In the genomic region with DNA sequence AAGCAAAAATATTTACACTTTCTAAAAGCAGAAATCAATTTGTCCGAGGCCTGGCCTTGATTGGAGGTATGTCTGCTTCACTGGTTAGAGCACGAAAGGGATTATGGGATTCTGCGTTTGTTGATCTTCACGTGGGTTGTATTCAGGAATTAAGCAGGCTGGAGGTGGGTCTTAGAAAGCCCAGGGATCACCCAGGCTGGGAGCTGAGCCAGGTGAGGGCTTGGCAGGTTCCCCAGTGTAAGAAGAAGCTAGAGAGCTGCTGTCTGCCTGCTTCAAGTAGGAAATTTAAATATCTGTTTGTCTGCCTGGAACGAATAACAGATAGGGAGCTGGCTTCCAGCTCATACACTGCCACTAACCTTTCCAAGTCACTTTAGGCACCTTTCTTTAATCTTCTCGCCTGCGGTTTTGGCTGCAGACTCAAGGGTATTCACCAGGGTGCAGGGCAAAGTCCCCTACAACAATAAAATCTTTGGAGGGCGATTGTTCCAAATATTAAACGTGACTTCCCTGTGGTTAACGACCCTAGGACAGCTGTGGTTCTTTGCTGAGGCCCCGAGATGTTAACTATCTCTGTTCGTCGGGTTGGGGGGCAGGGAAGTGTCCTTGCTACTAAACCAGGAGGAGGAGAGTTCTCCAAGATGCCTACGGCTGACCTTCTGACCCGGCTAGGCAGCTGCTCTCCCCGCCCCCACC, we compare ENCODE assay signal across 8 mouse cellular contexts.
DNase-seq lines count a peak whose midpoint lies in the region; ATAC-seq and TF ChIP-seq lines count a peak whose summit lies in the region.

No protein-coding gene starts in this region.

- 0 out of 2 replicates have a peak overlapping the region, but pooled peaks have one; percentile 34 for H3K27ac ChIP-seq in embryonic facial prominence, embryonic 15.5 days (replicated peaks)
- peak overlapping the region; percentile 67 for H3K27ac ChIP-seq in heart, postnatal 0 days (ENCODE audit: low read depth)

- H3K9me3 ChIP-seq in embryonic facial prominence, embryonic 15.5 days (replicated peaks): no peaks in the 10 kb centered on the region
- no peaks in the 10 kb centered on the region for H3K9me3 ChIP-seq in heart, postnatal 0 days (replicated peaks; ENCODE audit: control insufficient read depth, low read length)

- H3K36me3 ChIP-seq in embryonic facial prominence, embryonic 15.5 days: no peaks in the 10 kb centered on the region
- no peaks in the 10 kb centered on the region for H3K36me3 ChIP-seq in heart, postnatal 0 days (replicated peaks; ENCODE audit: control insufficient read depth, insufficient read depth, low read length)

- no peak for ATAC-seq in embryonic facial prominence, embryonic 15.5 days (ENCODE audit: insufficient number of reproducible peaks, low FRiP score, low TSS enrichment, low read depth)
- no peak for ATAC-seq in heart, postnatal 0 days (ENCODE audit: insufficient read depth, low read depth)

- no peak for TF ChIP-seq EP300 in heart, postnatal 0 days (IDR thresholded peaks at IDR 0.05; ENCODE audit: low read depth)

- H3K4me2 ChIP-seq in embryonic facial prominence, embryonic 15.5 days (replicated peaks): peak overlapping the region; percentile 46
- peak overlapping the region; percentile 69 for H3K4me2 ChIP-seq in heart, postnatal 0 days (ENCODE audit: low read depth, low read length)

- no peak overlapping the region for H3K4me3 ChIP-seq in embryonic facial prominence, embryonic 15.5 days (replicated peaks)
- peak overlapping the region; percentile 1; the same call in 1 of the 2 replicates for H3K4me3 ChIP-seq in heart, postnatal 0 days (ENCODE audit: low read depth, low read length)

- H3K9ac ChIP-seq in embryonic facial prominence, embryonic 15.5 days: no peak overlapping the region
- no peak overlapping the region for H3K9ac ChIP-seq in heart, postnatal 0 days (replicated peaks; ENCODE audit: low read depth, low read length)

- H3K27me3 ChIP-seq in embryonic facial prominence, embryonic 15.5 days: no peaks in the 10 kb centered on the region
- H3K27me3 ChIP-seq in heart, postnatal 0 days (ENCODE audit: control insufficient read depth, insufficient read depth, low read length): no peaks in the 10 kb centered on the region

- peaks cover 22% of the 10 kb centered on the region for H3K4me1 ChIP-seq in embryonic facial prominence, embryonic 15.5 days
- peaks cover 14% of the 10 kb centered on the region; the same call in 1 of the 2 replicates for H3K4me1 ChIP-seq in heart, postnatal 0 days (ENCODE audit: control insufficient read depth, insufficient read depth)

- peak; percentile 59 for DNase-seq in R1 (ENCODE audit: low read depth, low spot score)
- no peak for DNase-seq in heart, postnatal 0 days (ENCODE audit: low spot score)
- DNase-seq in kidney, postnatal 14 days: peak; percentile 86
- DNase-seq in lung, postnatal 25 days (ENCODE audit: low spot score): peak; percentile 16
- DNase-seq in testis, postnatal 10 days (ENCODE audit: low spot score): peak; percentile 62
- DNase-seq in MN1 (ENCODE audit: low spot score): no peak
- no peak for DNase-seq in thymus, postnatal 25 days

- no peak for TF ChIP-seq CTCF in heart, postnatal 0 days (IDR thresholded peaks at IDR 0.05; ENCODE audit: low read depth)

- WGBS in embryonic facial prominence, embryonic 15.5 days: 7% methylated on average over 16 of the region's 16 CpGs
- WGBS in heart, postnatal 0 days: 16% methylated on average over 16 of the region's 16 CpGs

Comparison
In these comparisons a context has a peak if more than half of its experiments do, and no peak if none do; other contexts are left out.
1. DNase-seq: peak in R1 (single experiment), kidney, postnatal 14 days (single experiment), lung, postnatal 25 days (single experiment) and testis, postnatal 10 days (single experiment); none in heart, postnatal 0 days (single experiment), MN1 (single experiment) and thymus, postnatal 25 days (single experiment).